Mouse (Mus musculus) frontal cortex, adult 2 months (tissue): Measurements from ENCODE around the gene Kcna3. TPM values are rescaled to one million over a fixed set of nuclear protein-coding genes. Genes with fewer than 3 reads are reported as not detected.
A peak's percentile ranks its signal among the peaks of the same experiment; 100 is the strongest.

Experiments used
- DNase-seq, 2 experiments: peaks; one replicate each; pipeline ENCODE4 v3.0.0; 2022; ENCODE audit warnings: low spot score in 1 of 2; ENCODE audit errors: extremely low spot score in 1 of 2
- polyA plus RNA-seq: library from polyadenylated mRNA; depleted of rRNA; stranded (reverse); fragments of >200 nt; gene quantifications from 2 replicates; pipeline ENCODE4 v1.2.3, GENCODE M21; 2012; rRNA removed

Gene Kcna3
- polyA plus RNA-seq, result 6.3 and 7.3 TPM in 2 replicates

- DNase-seq, result peak in 1 of 2 experiments; percentile 61
Observed at GRCm38 (mm10) chr3:107035521-107036457, at the start of gene Kcna3. TSS of gene Kcna3 (plus strand) at chr3:107036169.

GRCm38 (mm10) chr3:106991334-106991733, 44.6 kb upstream of the Kcna3 start:
- DNase-seq, result no peak

DNA sequence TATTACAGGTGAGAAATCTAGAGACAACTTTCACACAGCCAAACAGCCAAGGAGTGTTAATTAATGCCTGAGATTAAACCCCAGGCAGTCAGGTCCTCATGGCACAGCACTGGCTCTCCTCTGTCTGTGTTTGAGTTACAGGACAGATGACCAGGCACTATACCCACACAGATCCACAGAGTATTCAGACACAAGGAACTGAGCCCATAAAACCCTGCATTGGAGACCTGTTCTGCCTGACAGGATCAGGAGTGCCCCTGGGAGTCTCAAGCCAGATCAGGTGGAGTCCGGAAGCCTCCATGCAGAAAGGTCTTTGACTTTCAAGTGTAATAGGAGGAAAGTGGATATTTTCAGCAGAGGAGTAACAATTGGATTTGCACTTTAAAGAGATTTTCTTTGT, 40.6 kb upstream of the Kcna3 start:
- DNase-seq, result no peak

- no peak for DNase-seq
Observed at GRCm38 (mm10) chr3:106996186-106996585, 39.8 kb upstream of the Kcna3 start.

GRCm38 (mm10) chr3:106998370-106998769, 37.6 kb upstream of the Kcna3 start:
- DNase-seq, result no peak

- DNase-seq, result no peak
Observed at GRCm38 (mm10) chr3:107000165-107000564, 35.8 kb upstream of the Kcna3 start.

GRCm38 (mm10) chr3:107002249-107003123, 33.5 kb upstream of the Kcna3 start:
- DNase-seq, result no peak

DNA sequence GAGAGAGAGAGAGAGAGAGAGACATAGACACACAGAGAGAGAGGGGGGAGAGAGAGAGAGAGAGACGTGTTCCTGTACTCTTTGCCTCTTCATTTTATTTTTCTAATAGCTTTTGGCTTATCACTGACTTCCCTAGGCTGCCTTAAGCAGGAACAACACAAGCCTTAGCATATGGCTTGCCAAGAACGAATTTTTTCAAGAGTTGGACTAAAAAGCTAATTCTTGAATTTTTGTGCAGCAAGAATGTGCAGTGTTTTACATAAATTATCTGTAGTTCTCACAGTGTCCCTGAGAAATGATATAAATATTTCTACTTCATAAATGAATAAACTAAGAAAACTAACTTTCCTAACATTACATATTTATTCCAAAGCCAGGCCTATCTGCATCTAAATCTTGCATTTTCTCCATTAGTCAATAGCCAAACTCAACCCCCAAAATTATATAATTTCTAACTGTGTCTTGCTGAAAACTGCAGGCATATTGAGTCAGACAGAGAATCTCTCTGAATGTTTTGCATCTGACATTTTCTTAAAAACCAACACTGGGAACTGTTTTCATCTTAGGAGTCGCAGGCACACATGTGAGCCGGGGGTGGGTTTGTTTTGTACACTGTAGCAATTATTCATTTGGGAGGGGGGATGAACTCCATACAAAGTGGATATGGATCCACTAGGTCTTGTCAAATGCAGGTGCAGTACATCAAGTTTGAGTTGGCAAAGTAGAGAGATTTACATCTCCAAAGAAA, 26.5 kb upstream of the Kcna3 start:
- DNase-seq, result peak in 1 of 2 experiments; percentile 44

- peak; percentile 19 to 37 for DNase-seq
Observed at GRCm38 (mm10) chr3:107018286-107018685, 17.7 kb upstream of the Kcna3 start.

DNA sequence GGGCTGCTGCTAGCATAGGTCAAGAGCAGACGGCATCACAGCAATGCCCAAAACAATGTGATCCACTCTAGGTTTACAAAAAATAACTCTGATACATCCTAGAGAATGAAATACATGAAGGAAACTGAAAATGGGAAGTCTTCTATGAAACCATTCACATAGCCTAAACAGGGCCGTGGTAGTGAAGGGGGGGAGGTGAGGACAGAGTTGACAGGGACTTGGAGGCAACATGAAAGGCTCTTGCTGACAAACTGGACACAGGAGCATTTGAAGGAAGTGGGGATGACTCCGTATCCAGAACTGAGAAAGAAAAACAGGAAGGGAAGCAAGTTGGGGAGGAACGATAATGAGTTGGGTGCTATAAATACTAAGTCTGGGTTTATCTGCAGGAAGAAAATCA, 4.4 kb upstream of the Kcna3 start:
- DNase-seq, result no peak

DNA sequence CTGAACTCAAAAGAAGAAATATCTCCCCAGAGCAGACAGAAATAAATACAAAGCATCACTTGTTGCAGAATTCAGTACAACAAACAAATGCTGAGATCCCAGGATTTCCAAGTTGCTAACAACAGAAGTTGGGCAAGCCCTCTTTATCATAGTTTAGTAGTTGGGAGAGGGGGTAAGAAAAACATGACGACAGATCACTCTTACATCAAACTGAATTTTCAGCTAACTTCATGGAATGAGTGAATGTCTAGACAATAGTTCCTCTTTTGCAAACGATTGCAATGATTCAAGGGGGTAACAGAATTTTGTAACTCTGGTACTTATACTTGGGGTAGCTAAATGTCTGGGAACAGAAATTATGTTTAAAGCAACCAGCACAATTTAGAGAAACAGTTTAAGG, 1.2 kb upstream of the Kcna3 start:
- DNase-seq, result no peak

GRCm38 (mm10) chr3:107036458-107037039, 580 bp downstream of the Kcna3 start:
- DNase-seq, result peak in 1 of 2 experiments; percentile 29

DNA sequence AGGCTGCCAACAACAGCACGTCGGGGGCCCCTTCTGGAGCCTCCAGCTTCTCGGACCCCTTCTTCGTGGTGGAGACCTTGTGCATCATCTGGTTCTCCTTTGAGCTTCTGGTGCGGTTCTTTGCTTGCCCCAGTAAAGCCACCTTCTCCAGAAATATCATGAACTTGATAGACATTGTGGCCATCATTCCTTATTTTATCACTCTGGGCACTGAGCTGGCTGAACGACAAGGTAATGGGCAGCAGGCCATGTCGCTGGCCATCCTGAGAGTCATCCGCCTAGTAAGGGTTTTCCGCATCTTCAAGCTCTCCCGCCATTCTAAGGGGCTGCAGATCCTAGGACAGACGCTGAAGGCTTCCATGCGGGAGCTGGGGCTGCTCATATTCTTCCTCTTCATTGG, 1.1 kb downstream of the Kcna3 start:
- DNase-seq, result no peak

DNA sequence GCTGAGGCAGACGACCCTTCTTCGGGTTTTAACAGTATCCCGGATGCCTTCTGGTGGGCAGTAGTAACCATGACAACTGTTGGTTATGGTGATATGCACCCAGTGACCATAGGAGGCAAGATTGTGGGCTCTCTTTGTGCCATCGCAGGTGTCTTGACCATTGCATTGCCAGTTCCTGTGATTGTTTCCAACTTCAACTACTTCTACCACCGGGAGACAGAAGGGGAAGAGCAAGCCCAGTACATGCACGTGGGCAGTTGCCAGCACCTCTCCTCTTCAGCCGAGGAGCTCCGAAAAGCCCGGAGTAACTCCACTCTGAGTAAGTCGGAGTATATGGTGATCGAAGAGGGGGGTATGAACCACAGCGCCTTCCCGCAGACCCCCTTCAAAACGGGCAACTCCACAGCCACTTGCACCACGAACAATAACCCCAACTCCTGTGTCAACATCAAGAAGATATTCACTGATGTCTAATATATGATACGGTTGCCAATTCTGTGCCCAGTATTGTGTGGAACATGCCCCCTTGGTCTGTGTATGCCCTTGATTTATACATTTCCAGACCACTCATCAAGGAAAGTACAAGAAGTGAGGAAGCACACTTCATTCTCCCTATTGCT, 1.7 kb downstream of the Kcna3 start:
- DNase-seq, result peak; percentile 13 to 37

DNA sequence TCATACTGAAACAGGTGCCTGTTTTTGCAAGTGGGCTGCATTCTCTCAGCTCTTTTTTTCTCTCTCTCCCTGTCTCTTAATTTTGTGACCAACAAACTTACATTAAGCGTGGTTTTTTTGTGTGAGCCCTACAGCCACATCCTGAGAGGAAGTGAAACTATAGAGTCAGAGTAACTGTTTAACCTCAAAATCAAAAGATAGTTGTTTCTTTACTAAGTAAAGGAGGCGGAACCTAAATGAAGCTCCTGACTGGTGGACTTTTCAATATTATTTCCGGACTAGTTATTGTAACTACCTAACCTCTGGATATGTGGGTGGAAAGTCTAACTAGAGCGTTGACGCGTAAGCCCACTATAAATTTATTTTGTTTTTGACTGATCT, 2.2 kb downstream of the Kcna3 start:
- DNase-seq, result no peak

- DNase-seq, result peak; percentile 73 to 84
Observed at GRCm38 (mm10) chr3:107038661-107039223, 2.8 kb downstream of the Kcna3 start.

DNA sequence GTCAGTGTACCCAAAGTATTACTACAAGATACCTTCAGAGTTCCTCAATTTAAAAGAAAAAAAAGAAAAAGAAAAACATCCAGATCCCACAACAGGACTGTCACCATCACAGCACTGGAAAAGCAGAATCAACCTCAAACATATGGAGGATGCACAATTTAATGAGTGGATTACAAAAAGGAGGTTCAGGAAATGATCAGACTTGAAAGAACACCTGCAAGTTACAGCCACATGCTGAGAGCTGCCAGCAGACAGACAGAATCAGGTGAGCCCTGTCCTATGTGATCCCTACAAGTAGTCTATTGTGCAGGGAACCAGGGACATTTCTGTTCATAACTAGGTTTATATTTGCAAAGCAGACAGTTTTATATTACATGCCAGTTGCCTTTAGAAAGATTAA, 3.3 kb downstream of the Kcna3 start:
- no peak for DNase-seq

DNA sequence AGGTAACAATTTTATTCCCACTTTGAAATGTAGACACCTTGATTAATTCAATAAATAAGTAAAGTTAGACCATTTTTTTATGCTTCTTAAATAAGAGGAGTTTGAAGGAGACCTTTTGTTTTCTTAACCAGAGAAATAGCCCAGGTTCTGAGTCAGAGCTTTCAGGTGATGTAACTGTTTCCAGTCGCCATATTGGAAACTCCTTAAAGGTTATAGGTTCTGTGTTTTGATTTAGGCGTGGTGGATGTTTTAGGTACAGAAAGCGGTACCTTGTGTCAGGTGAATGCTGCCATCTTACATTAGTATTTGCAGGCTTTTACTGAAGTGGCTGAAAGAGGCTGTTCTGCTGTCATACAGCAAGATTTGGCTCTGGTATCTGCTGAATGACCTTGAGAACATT, 4.4 kb downstream of the Kcna3 start:
- peak in 1 of 2 experiments; percentile 42 for DNase-seq

- DNase-seq, result no peak
Observed at GRCm38 (mm10) chr3:107041718-107042117, 5.7 kb downstream of the Kcna3 start.
